Mouse (Mus musculus) kidney, embryonic 15.5 days (tissue): Measurements from ENCODE around the gene Ubp1. TPM values are rescaled to one million over a fixed set of nuclear protein-coding genes. Genes with fewer than 3 reads are reported as not detected.

Source experiments
- ATAC-seq: fragments of 200-750 bp; cut with Nextera tagmentation; replicated peaks from 2 replicates; pipeline ENCODE4 v1.8.0; 2017; ENCODE audit warnings: moderate TSS enrichment; ENCODE audit not compliant: low FRiP score
- H3K27ac ChIP-seq: fragments of 300-500 bp; sonication (generic); 2 replicates; pipeline ENCODE4 v1.5.1; 2015; ENCODE audit warnings: mild to moderate bottlenecking, inconsistent platforms
- H3K27me3 ChIP-seq: fragments of 300-500 bp; sonication (generic); 2 replicates; pipeline ENCODE4 v1.6.1; 2015; ENCODE audit warnings: inconsistent platforms
- H3K36me3 ChIP-seq: fragments of 300-500 bp; sonication (generic); 2 replicates; pipeline ENCODE4 v1.6.1; 2015; ENCODE audit warnings: inconsistent platforms
- H3K4me1 ChIP-seq: fragments of 300-500 bp; sonication (generic); 2 replicates; pipeline ENCODE4 v1.6.1; 2015; ENCODE audit warnings: inconsistent platforms
- H3K4me2 ChIP-seq: fragments of 300-500 bp; sonication (generic); 2 replicates; pipeline ENCODE4 v1.6.1; 2015; ENCODE audit warnings: moderate library complexity, mild to moderate bottlenecking, inconsistent platforms
- H3K4me3 ChIP-seq: fragments of 300-500 bp; sonication (generic); replicated peaks from 2 replicates; pipeline ENCODE4 v1.5.1; 2015; ENCODE audit warnings: mild to moderate bottlenecking, inconsistent platforms
- H3K9ac ChIP-seq: fragments of 300-500 bp; sonication (generic); 2 replicates; pipeline ENCODE4 v1.6.1; 2015; ENCODE audit warnings: mild to moderate bottlenecking, inconsistent platforms
- H3K9me3 ChIP-seq: fragments of 300-500 bp; sonication (generic); replicated peaks from 2 replicates; pipeline ENCODE4 v1.6.1; 2016; ENCODE audit warnings: inconsistent platforms
- WGBS: fragments of 180-500 bp; shearing (Covaris S2); methylation state at CpG from one replicate; pipeline ENCODE4 v1.1.7; 2015; ENCODE audit warnings: mixed read lengths; 5-methylcytosine and 5-hydroxymethylcytosine counted together
- polyA plus RNA-seq: library from polyadenylated mRNA; unstranded; fragments of >200 nt; fragmentation: Nextera tagmentation; extraction: Ambion mirVana; gene quantifications from 2 replicates; pipeline ENCODE4 v1.2.1, GENCODE M21; 2015

Ubp1 gene
- polyA plus RNA-seq, 1 experiment from 2014 or later: 37.2 TPM

DNA sequence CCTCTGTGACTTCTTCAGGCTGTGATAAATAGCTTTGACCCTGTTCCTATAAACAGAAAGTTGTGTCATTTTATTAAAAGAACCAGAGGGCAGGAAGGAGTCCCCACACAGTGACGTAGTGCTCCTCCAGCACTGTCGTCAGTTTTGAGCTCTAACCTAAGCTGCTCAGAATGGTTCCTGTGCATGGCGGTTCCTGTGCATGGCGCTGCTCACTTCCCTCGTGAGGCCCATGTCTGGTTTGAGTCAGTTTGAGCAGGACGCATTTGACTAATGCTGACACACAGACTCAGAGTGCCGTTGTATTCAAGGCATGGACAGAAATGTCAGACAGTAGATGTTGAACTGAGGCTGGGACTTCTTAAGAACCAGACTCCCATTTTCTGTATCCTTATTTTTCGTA is 40.9 kb downstream of the Ubp1 start:
- no peaks in the 10 kb centered on the region for H3K4me1 ChIP-seq
- no peaks in the 10 kb centered on the region for H3K27me3 ChIP-seq
- H3K4me2 ChIP-seq: no peak overlapping the region
- H3K9ac ChIP-seq: no peak overlapping the region
- H3K36me3 ChIP-seq: peaks cover 94% of the 10 kb centered on the region
- no peak overlapping the region for H3K4me3 ChIP-seq
- no peak overlapping the region for H3K27ac ChIP-seq
- H3K9me3 ChIP-seq: no peaks in the 10 kb centered on the region
- ATAC-seq: no peak
- WGBS: 73% methylated on average over 8 of the region's 8 CpGs

DNA sequence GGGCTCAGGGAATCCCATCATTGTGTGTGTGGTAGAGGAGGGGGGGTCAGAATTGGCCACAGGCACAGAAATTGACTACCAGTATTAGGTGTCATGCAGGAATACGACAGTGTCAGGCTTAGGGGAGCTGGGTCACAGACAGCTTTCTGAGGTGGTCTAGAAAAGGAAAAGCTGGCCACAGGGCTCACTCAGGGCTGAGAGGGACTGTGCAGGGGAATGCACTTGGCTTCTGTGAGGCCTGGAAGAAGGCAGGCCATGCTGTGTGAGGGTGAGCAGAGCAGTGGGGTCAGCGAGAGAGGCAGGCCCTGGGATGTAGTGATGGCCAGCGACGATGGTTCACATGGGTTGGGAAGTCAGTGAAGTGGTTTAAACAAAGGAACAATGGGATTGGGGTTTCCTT is 43.1 kb downstream of the Ubp1 start:
- Histone ChIP-seq H3K9ac (no peak overlapping the region), H3K27me3 (no peaks in the 10 kb centered on the region), H3K9me3 (no peaks in the 10 kb centered on the region), H3K27ac (no peak overlapping the region), H3K4me3 (no peak overlapping the region), H3K36me3 (peaks cover 93% of the 10 kb centered on the region), H3K4me2 (no peak overlapping the region), H3K4me1 (0 out of 2 replicates have a peak, but pooled peaks cover 2% of the 10 kb centered on the region)
- ATAC-seq: no peak
- WGBS: 91% methylated on average over 4 of the region's 4 CpGs

DNA sequence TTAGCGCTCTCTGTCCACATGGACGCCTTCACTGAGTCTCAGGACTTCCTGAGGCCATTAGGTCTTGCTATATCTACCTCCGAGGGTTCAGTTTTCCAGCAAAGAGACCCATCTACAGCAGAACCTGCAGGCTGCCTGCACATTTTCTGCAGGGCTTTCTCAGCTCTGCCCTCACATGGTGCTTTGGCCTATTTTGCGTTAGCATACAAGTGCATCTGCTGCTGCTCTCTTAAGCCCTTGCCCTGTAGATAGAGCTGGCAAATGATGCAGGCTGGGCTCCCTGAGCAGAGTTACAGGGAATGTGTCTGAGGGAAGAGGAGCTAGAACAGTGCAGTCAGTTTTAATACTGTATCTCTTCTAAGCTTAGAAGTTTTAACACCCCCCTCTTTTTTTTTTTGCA is 44.2 kb downstream of the Ubp1 start:
- Histone ChIP-seq H3K9me3 (no peaks in the 10 kb centered on the region), H3K4me2 (no peak overlapping the region), H3K4me3 (no peak overlapping the region), H3K27me3 (no peaks in the 10 kb centered on the region), H3K27ac (no peak overlapping the region), H3K36me3 (peaks cover 93% of the 10 kb centered on the region), H3K4me1 (peaks cover 10% of the 10 kb centered on the region), H3K9ac (no peak overlapping the region)
- WGBS: 85% methylated on average over 4 of the region's 4 CpGs
- no peak for ATAC-seq

DNA sequence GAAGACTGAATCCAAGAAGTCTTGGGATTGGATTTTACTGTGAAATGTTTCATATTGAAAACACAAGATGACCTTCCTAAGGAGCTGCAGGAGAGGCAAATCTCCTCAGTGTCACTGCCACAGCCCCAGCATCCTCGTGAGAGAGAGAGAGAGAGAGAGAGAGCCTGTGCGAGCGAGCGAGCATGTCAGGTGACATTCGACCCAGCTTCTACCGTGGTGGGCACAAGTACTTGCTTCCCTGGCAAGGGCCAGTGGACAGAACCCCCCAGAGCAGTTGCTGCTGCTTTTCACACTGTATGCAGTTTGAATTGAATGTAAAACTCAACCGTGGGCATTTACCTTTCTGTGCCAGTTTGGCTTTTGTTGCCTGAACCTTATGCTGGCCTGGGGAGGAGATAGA is 44.7 kb downstream of the Ubp1 start:
- WGBS: 68% methylated on average over 7 of the region's 7 CpGs
- no peak for ATAC-seq
- Histone ChIP-seq H3K27ac (no peak overlapping the region), H3K27me3 (no peaks in the 10 kb centered on the region), H3K4me1 (peaks cover 10% of the 10 kb centered on the region), H3K9ac (no peak overlapping the region), H3K4me2 (no peak overlapping the region), H3K9me3 (no peaks in the 10 kb centered on the region), H3K4me3 (no peak overlapping the region), H3K36me3 (peaks cover 89% of the 10 kb centered on the region)

DNA sequence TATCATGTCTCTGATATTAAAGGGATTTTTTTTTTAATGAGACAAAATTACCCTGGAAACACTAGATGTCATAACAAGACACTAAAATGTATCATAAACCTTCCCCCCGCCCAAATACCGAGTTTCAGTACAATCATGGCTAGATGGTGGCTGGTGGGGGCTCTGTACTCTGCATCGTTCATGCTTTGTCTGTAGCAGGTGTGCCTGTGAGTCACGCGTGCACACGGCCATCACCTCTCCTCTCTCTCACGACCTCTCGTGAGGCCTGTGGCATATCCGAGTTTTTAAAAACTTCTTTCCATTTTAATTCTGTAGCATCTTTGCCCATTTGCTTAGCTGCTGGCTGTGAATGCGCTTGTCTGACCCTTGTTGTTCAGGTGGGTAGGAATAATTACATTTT is 45.5 kb downstream of the Ubp1 start:
- Histone ChIP-seq H3K4me1 (peaks cover 10% of the 10 kb centered on the region), H3K4me2 (no peak overlapping the region), H3K36me3 (peaks cover 82% of the 10 kb centered on the region), H3K4me3 (no peak overlapping the region), H3K9me3 (no peaks in the 10 kb centered on the region), H3K27ac (no peak overlapping the region), H3K9ac (no peak overlapping the region), H3K27me3 (no peaks in the 10 kb centered on the region)
- WGBS: 91% methylated on average over 10 of the region's 10 CpGs
- ATAC-seq: no peak

DNA sequence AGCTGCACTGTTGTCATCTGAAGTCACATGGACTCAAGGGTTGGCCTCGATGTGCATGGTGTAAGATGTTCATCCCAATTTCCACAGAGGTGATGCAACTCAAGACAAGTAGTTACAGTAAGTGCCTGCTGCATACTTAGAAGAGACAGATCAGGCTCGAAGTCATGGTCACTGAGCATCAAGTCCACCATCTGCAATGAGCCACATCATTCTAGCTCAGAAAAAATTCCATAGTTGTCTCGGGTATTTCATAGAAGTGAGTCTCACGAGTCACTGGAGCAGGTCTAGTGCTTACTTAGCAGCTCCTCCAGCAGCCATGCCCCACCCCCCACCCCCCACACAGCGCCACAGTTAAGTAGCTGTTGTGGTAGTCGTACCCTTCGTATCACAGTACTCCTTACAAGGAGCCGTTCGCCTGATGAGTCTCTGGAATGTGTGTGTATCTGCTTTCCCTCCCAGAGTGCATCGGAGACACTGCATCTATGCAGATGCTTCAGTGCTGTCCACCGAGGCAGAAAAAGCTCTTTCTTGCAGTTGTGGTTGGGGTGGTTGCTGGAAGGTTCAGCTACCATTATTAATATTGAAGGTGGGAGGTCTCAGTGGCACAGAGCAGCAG is 46.6 kb downstream of the Ubp1 start:
- Histone ChIP-seq H3K4me2 (no peak overlapping the region), H3K27ac (0 out of 2 replicates have a peak overlapping the region, but pooled peaks have one; percentile 10), H3K9ac (no peak overlapping the region), H3K36me3 (peaks cover 80% of the 10 kb centered on the region), H3K27me3 (no peaks in the 10 kb centered on the region), H3K4me3 (no peak overlapping the region), H3K9me3 (no peaks in the 10 kb centered on the region), H3K4me1 (peaks cover 10% of the 10 kb centered on the region)
- WGBS: 69% methylated on average over 11 of the region's 11 CpGs
- peak; percentile 41; the same call in 1 of the 2 replicates for ATAC-seq

DNA sequence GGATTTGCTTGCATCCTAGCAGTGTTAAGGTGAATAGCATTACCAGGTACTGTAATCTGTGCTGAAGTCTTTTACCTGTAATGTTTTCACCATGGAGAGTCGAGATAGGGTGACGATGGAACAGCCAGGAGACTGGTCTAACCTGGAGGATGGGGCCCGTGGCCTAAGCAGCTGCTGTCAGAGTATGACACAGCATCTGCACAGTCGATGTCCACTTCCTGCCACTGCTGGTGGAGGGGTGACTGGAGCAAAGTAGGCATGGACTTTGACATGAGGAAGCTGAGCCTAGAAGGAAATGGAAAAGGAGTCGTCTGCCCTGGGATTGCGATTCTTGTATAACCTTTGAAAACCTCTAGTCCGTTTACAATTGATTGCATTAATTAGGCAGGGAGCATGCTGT is 47.9 kb downstream of the Ubp1 start:
- Histone ChIP-seq H3K36me3 (peaks cover 68% of the 10 kb centered on the region), H3K27me3 (no peaks in the 10 kb centered on the region), H3K9ac (no peak overlapping the region), H3K4me1 (peaks cover 10% of the 10 kb centered on the region), H3K4me2 (no peak overlapping the region), H3K4me3 (no peak overlapping the region), H3K27ac (no peak overlapping the region), H3K9me3 (no peaks in the 10 kb centered on the region)
- ATAC-seq: no peak
- 60% methylated on average over 7 of the region's 7 CpGs for WGBS

DNA sequence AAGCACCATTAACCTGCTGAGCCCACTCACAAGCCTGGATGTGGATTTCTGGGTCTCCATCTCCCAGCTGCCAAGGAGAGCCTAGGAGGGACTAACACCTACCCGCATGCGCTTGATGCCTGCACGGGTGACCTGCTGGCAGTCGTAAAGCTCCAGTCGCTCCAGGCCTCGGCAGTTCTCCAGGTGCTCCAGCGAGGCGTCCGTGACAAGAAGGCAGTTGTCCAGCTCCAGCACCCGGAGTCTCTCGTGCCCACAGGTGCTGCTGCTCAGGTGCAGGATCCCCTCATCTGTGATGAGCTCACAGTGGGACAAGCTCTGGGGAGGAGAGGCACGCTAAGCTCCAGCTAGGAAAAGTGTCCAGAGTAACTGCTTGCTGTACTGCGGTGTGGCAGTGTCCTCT is 48.6 kb downstream of the Ubp1 start:
- 59% methylated on average over 13 of the region's 13 CpGs for WGBS
- H3K4me2 ChIP-seq: no peak overlapping the region
- H3K36me3 ChIP-seq: peaks cover 61% of the 10 kb centered on the region
- no peak overlapping the region for H3K4me3 ChIP-seq
- no peaks in the 10 kb centered on the region for H3K27me3 ChIP-seq
- H3K9ac ChIP-seq: no peak overlapping the region
- H3K27ac ChIP-seq: no peak overlapping the region
- H3K9me3 ChIP-seq: no peaks in the 10 kb centered on the region
- peaks cover 10% of the 10 kb centered on the region for H3K4me1 ChIP-seq
- no peak for ATAC-seq

DNA sequence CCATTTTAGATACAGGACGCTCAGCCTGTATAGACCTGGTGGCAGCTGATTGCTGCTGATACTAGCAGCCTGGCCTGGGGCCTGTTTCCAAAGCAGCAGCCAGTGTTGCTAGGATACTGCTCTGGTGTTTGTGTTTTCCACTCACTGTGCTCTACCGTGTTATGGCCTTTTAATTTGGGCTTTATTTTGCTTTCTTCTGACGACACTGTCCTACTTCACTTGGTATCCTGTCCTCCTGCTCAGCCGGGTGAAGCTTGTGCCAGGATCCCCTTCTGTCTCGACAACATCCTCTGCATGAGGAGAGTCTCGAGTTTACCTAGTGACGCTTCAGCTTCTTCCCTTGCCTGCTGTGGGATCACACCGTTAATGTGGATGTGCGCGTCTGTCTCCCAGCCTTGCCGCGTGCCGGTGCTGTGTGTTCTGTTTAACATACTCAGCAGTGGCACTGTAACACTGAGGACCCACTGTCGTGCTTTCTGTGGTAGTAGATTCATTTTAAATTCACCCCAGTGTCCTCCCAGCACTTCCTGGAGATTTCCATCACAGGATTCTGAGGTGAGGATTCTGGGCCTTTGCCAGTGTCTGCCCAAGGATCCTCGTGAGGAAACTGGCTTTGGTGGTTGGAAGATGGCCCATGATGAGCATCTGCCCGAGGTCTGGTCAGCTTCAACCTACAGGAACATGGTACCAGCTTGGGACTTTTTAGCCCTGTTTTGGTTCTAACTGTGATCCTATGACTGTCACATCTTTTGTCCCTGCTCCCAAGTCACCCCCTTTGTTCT is 50.6 kb downstream of the Ubp1 start:
- H3K4me3 ChIP-seq: no peak overlapping the region
- H3K9me3 ChIP-seq: no peaks in the 10 kb centered on the region
- ATAC-seq: no peak
- WGBS: 69% methylated on average over 16 of the region's 16 CpGs
- no peak overlapping the region for H3K4me2 ChIP-seq
- H3K36me3 ChIP-seq: peaks cover 41% of the 10 kb centered on the region
- no peak overlapping the region for H3K9ac ChIP-seq
- H3K27ac ChIP-seq: no peak overlapping the region
- no peaks in the 10 kb centered on the region for H3K27me3 ChIP-seq
- peaks cover 10% of the 10 kb centered on the region for H3K4me1 ChIP-seq

DNA sequence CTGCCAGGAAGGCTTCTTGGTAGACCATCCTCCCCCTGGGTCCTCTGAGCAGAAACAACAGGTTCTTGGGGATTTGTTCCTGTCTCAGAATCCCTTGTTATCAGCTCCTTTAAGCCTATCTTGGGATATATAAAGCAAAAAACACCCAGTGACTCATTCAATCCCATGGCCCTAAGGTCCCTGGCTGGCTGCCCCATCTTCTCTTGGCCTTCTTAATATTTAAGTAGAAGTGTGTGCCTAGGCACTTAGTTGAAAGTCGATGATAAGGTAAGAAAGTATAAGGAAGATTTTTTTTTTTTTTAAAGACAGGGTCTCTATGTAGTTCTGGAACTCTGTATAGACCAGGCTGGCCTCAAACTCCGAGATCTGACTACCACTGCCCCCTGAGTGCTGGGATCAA is 51.7 kb downstream of the Ubp1 start:
- no peak overlapping the region for H3K9ac ChIP-seq
- H3K27ac ChIP-seq: no peak overlapping the region
- H3K36me3 ChIP-seq: peaks cover 30% of the 10 kb centered on the region
- H3K4me1 ChIP-seq: peaks cover 10% of the 10 kb centered on the region
- H3K9me3 ChIP-seq: no peaks in the 10 kb centered on the region
- no peaks in the 10 kb centered on the region for H3K27me3 ChIP-seq
- ATAC-seq: no peak
- no peak overlapping the region for H3K4me3 ChIP-seq
- 91% methylated on average over 2 of the region's 2 CpGs for WGBS
- no peak overlapping the region for H3K4me2 ChIP-seq

DNA sequence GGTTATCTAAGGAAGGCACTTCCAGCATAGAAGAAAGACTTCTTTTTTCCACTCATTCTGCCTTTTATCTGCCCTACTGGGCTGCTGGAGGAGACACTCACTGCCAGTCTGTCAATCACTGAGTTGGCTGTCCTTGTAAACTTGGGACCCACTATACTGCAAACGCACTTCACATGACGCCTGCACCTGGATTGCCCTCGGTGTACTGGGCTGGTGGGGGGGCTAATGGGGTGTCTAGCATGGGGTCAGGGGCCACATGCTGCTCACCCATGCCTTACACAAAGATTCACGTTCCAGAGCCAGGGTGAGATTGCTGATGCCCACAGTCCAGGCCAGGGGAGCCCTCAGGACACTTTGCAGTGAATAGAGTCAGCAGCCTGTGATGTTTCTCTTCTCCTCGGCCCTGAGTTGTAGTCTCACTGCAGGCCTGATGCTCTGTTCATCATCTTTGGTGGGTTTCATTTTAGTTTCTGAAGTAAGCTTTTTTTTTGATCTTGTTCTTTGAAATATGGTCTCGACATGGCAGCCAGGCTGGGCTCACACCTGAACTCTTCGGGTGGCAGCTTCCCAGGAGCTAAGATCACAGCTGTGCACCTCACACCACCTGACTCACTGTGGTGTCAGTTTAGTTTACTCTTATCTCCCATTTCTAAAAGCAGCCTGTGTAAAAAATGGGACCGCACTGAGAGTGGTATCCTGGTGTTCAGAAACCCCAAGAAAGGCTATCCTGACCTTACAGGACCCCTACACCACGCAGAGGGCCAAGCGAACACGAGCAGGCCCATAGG is 52.3 kb downstream of the Ubp1 start:
- Histone ChIP-seq H3K36me3 (peaks cover 24% of the 10 kb centered on the region), H3K27ac (no peak overlapping the region), H3K4me3 (no peak overlapping the region), H3K27me3 (no peaks in the 10 kb centered on the region), H3K9me3 (no peaks in the 10 kb centered on the region), H3K9ac (no peak overlapping the region), H3K4me1 (peaks cover 10% of the 10 kb centered on the region), H3K4me2 (no peak overlapping the region)
- WGBS: 77% methylated on average over 11 of the region's 11 CpGs
- no peak for ATAC-seq

DNA sequence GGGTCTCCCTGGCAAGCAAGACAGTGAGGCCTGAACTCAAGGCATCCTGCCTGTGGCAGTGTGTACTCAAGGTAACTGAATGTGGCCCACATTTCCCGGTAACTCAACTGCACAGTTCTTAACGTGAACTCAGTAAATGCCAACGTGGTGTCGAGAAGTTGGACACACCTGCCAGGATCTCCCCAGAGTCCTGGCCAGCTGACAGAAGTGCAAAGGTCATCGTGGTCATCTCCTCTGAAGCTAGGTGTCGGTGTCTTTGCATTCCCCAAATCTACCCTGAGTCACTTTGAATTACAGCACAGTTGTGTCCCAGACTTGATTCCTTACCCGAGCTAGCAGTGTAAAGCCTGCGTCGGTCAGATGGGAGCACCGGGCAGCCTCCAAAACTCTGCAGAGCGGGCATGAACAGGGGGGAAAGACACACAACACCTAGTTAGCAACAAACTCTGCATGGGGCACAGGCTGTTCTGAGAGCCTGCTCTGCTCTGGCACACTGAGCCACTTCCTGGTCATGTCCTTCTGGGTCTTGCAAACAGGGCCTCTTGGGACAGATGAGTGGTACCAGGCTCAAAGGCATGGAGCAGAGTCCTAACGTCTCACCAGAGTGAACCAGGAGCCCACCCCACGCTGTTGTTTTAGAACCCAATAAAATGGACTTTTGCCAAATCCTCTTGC is 54.3 kb downstream of the Ubp1 start:
- Histone ChIP-seq H3K9ac (no peak overlapping the region), H3K36me3 (0 out of 2 replicates have a peak, but pooled peaks cover 5% of the 10 kb centered on the region), H3K9me3 (no peaks in the 10 kb centered on the region), H3K4me1 (no peaks in the 10 kb centered on the region), H3K27ac (no peak overlapping the region), H3K27me3 (no peaks in the 10 kb centered on the region), H3K4me3 (no peak overlapping the region), H3K4me2 (no peak overlapping the region)
- ATAC-seq: no peak
- WGBS: 78% methylated on average over 13 of the region's 13 CpGs
